Mouse (Mus musculus) hindbrain, postnatal 0 days (tissue): ENCODE results near the gene Pogk. TPM values are rescaled to one million over a fixed set of nuclear protein-coding genes. Genes with fewer than 3 reads are reported as not detected.

Experiments
- ATAC-seq: fragments of 200-750 bp; cut with Nextera tagmentation; 2 replicates; pipeline ENCODE4 v1.8.0; 2017; ENCODE audit warnings: mild to moderate bottlenecking, moderate TSS enrichment, moderate library complexity
- DNase-seq: peaks from one replicate; pipeline ENCODE4 v3.0.0-alpha.2; 2015; ENCODE audit warnings: low spot score
- H3K27ac ChIP-seq: fragments of 300-500 bp; sonication (generic); 2 replicates; pipeline ENCODE4 v1.5.1; 2014; ENCODE audit warnings: mild to moderate bottlenecking
- H3K27me3 ChIP-seq: fragments of 300-500 bp; sonication (generic); 2 replicates; pipeline ENCODE4 v1.6.1; 2014; ENCODE audit warnings: low read length, mixed read lengths; ENCODE audit not compliant: insufficient read depth
- H3K36me3 ChIP-seq: fragments of 300-500 bp; sonication (generic); 2 replicates; pipeline ENCODE4 v1.6.1; 2014; ENCODE audit warnings: low read length, mixed read lengths; ENCODE audit not compliant: insufficient read depth
- H3K4me1 ChIP-seq: fragments of 300-500 bp; sonication (generic); 2 replicates; pipeline ENCODE4 v1.6.1; 2014; ENCODE audit warnings: antibody characterized with exemption, low read length, mixed read lengths; ENCODE audit not compliant: insufficient read depth
- H3K4me2 ChIP-seq: fragments of 300-500 bp; sonication (generic); 2 replicates; pipeline ENCODE4 v1.6.1; 2014; ENCODE audit warnings: low read depth, mild to moderate bottlenecking, low read length, moderate library complexity, mixed read lengths
- H3K4me3 ChIP-seq: fragments of 300-500 bp; sonication (generic); 2 replicates; pipeline ENCODE4 v1.5.1; 2014; ENCODE audit warnings: low read length
- H3K9ac ChIP-seq: fragments of 300-500 bp; sonication (generic); replicated peaks from 2 replicates; pipeline ENCODE4 v1.6.1; 2014; ENCODE audit warnings: mild to moderate bottlenecking, low read length, moderate library complexity, mixed read lengths
- H3K9me3 ChIP-seq: fragments of 300-500 bp; sonication (generic); 2 replicates; pipeline ENCODE4 v1.6.1; 2016; ENCODE audit warnings: low read length, mixed read lengths
- CTCF ChIP-seq: IDR thresholded peaks from 2 replicates; pipeline ENCODE4 v1.5.1; 2016; ENCODE audit warnings: antibody characterized with exemption, control low read depth, low read depth
- WGBS: fragments of 180-500 bp; shearing (Covaris S2); extraction: QIAGEN DNeasy Blood & Tissue Kit; methylation state at CpG from one replicate; pipeline ENCODE4 v1.1.7; 2014; 5-methylcytosine and 5-hydroxymethylcytosine counted together
- polyA plus RNA-seq: library from polyadenylated mRNA; unstranded; fragments of >200 nt; fragmentation: Nextera tagmentation; extraction: Ambion mirVana; gene quantifications from 2 replicates; pipeline ENCODE4 v1.2.1, GENCODE M21; 2015
- total RNA-seq: library from RNA; depleted of rRNA; stranded (reverse); fragments of >200 nt; gene quantifications from 2 replicates; pipeline ENCODE4 v1.2.3, GENCODE M21; 2014

The Pogk gene
- total and polyA plus RNA-seq, 2 experiments from 2014 or later: 19.3 to 71.0 TPM

DNA sequence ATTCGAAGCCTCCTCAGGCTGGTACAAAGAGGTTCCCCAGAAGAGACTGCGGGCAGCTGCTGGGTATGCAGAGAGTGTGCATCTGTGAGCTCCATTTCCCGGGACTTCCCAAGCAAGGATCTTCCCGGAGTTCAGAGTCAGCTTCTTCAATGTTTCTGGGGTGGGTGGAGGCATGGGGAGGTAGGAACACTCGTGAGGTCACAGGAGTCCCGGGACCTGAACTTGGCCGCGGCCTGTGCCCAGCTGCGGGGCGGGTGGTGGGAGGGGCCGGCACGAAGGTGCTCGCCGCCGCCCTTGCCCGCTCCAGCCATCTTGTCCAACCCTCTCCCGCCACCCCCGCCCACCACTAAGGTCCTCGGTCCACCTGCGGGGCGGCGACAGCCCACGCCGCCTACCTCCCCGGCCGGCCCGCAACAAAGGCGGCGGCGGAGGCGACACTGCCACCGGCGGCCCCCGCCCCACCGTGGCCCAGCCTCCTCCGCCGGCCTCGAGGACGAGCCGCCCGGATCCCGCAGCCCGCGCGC, 424 bp downstream of the Pogk start:
- Histone ChIP-seq H3K9me3 (no peaks in the 10 kb centered on the region), H3K4me3 (peak overlapping the region; percentile 75), H3K4me2 (peak overlapping the region; percentile 75), H3K36me3 (peaks cover 9% of the 10 kb centered on the region), H3K27me3 (no peaks in the 10 kb centered on the region), H3K27ac (peak overlapping the region; percentile 77), H3K9ac (peak overlapping the region; percentile 88), H3K4me1 (no peaks in the 10 kb centered on the region)
- no peak for TF ChIP-seq CTCF
- WGBS: under 1% methylated on average over 33 of the region's 45 CpGs
- peak; percentile 37 for DNase-seq
- ATAC-seq: peak; percentile 77

DNA sequence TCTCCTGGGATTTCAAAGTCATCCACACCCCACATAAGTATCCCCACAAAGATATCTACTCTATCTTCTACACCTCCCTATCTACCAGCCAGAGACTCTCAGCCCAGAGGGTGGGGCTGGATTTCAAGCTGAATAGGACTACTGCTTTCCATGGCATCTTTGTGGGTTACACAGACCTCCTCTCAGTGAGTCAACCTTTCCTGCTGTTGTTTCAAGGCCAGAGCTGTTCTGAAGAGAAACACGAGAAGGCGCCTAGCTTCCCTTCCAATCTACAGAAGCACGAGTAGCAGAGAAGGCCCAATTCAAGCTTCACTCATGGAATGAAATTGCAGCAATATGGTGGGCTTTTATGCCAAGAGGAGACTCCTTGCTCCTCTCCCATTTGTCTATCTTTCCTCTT, 5.8 kb downstream of the Pogk start:
- ATAC-seq: no peak
- 92% methylated on average over 3 of the region's 3 CpGs for WGBS
- H3K9ac ChIP-seq: no peak overlapping the region

DNA sequence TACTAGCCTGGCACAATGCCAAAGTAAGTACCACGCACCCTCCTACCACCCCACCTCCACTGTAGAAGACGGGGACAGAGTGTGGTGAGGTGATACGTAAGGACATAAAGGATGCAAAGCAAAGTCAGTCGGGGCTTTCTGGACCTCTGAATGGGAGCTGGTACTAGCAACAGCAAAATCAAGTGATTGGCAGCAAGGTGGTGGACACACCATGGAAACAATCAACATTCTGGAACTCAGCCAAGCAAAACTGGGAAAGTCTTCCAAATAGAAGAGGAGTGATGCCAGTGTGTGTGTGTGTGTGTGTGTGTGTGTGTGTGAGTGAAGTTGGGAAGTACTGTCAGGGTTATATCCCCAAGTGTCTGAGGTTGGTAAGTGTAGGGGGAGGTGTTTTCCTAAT, 7.7 kb downstream of the Pogk start:
- H3K27me3 ChIP-seq: no peaks in the 10 kb centered on the region
- 0 out of 2 replicates have a peak, but pooled peaks cover 6% of the 10 kb centered on the region for H3K4me1 ChIP-seq
- 49% methylated on average over 4 of the region's 4 CpGs for WGBS
- H3K4me3 ChIP-seq: no peak overlapping the region
- no peaks in the 10 kb centered on the region for H3K9me3 ChIP-seq
- H3K4me2 ChIP-seq: no peak overlapping the region
- no peak for TF ChIP-seq CTCF
- H3K27ac ChIP-seq: 0 out of 2 replicates have a peak overlapping the region, but pooled peaks have one; percentile 20
- no peak overlapping the region for H3K9ac ChIP-seq
- H3K36me3 ChIP-seq: peaks cover 45% of the 10 kb centered on the region
- DNase-seq (peak; percentile 79), ATAC-seq (peak; percentile 64)

More for the DNA sequence above, 5.8 kb downstream of the Pogk start:
- Histone ChIP-seq H3K27ac (no peak overlapping the region), H3K9me3 (no peaks in the 10 kb centered on the region), H3K27me3 (no peaks in the 10 kb centered on the region), H3K36me3 (peaks cover 29% of the 10 kb centered on the region), H3K4me1 (0 out of 2 replicates have a peak, but pooled peaks cover 6% of the 10 kb centered on the region), H3K4me2 (no peak overlapping the region), H3K4me3 (no peak overlapping the region)
- TF ChIP-seq CTCF: no peak
- DNase-seq: no peak

DNA sequence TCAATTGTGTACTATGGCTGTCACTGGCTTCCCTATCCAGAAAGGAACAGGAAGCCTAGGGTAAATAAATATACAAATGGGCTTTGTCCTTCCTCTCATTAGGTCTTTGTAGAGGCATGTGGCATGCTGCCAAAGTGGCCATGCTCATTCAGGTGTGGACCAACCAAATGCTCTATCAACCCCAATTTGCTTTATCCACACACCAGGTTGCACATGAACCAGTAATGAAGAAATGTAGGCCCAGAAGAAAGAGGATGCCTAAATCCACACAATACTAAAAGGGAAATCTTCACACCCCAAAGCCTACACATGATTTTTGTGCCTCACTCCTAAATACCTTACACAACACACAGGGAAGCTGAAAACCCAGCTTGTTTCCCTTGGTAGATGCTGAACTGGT, 8.2 kb downstream of the Pogk start:
- peaks cover 48% of the 10 kb centered on the region for H3K36me3 ChIP-seq
- no peak for TF ChIP-seq CTCF

DNA sequence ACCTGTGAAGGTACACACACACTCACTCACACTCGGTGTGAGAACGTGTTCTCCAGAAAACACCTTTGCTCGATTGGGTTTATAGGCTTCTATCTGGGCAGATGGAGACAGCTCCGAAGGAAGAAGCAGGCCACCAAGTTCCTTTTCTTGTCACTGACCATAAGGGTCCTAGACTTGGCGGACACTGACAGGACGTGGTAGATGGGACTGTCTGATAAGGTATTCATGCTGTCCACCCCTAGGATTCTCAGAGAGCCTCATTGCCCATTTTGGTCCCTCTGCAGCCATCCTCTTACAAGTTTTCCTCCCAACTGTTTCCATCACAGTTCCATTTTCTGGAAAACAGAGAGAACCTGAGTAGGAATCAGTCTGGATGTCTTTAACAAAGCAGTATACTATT, 13.3 kb downstream of the Pogk start:
- H3K9ac ChIP-seq: no peak overlapping the region
- no peaks in the 10 kb centered on the region for H3K9me3 ChIP-seq
- DNase-seq (no peak), ATAC-seq (no peak)
- H3K36me3 ChIP-seq: peaks cover 51% of the 10 kb centered on the region
- no peak overlapping the region for H3K4me3 ChIP-seq
- 96% methylated on average over 6 of the region's 6 CpGs for WGBS
- H3K4me1 ChIP-seq: no peaks in the 10 kb centered on the region
- no peak overlapping the region for H3K4me2 ChIP-seq
- H3K27ac ChIP-seq: no peak overlapping the region
- H3K27me3 ChIP-seq: no peaks in the 10 kb centered on the region
- no peak for TF ChIP-seq CTCF

More for the DNA sequence above, 8.2 kb downstream of the Pogk start:
- ATAC-seq (no peak), DNase-seq (peak; percentile 57)
- no peak overlapping the region for H3K4me3 ChIP-seq
- 0 out of 2 replicates have a peak, but pooled peaks cover 6% of the 10 kb centered on the region for H3K4me1 ChIP-seq
- no peaks in the 10 kb centered on the region for H3K9me3 ChIP-seq
- 0 out of 2 replicates have a peak overlapping the region, but pooled peaks have one; percentile 20 for H3K27ac ChIP-seq
- no peak overlapping the region for H3K9ac ChIP-seq
- no peak overlapping the region for H3K4me2 ChIP-seq
- H3K27me3 ChIP-seq: no peaks in the 10 kb centered on the region

DNA sequence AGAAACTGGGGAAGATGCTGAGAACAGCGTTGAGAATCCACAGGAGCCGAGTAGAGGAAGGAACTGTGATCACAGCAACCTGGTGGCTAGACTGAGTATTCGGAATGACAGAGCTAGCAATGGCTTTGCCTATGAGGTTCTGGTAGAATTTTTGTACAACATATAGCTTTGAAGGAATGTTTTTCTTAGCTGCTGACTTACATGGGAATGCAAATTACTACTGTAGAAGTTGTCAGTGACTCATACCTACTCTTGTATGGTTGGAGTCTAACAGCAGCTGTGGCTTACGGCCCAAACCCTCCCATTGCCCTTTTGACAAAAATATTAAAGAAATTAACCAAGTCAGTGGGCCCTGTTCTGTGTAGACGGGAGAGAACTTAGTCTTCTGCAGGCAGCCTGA, 14.0 kb downstream of the Pogk start:
- Histone ChIP-seq H3K4me1 (no peaks in the 10 kb centered on the region), H3K4me3 (no peak overlapping the region), H3K36me3 (peaks cover 58% of the 10 kb centered on the region), H3K4me2 (no peak overlapping the region), H3K27me3 (no peaks in the 10 kb centered on the region), H3K27ac (no peak overlapping the region), H3K9me3 (no peaks in the 10 kb centered on the region), H3K9ac (no peak overlapping the region)
- DNase-seq: no peak
- no peak for TF ChIP-seq CTCF
- 92% methylated on average over 5 of the region's 5 CpGs for WGBS
- no peak for ATAC-seq

DNA sequence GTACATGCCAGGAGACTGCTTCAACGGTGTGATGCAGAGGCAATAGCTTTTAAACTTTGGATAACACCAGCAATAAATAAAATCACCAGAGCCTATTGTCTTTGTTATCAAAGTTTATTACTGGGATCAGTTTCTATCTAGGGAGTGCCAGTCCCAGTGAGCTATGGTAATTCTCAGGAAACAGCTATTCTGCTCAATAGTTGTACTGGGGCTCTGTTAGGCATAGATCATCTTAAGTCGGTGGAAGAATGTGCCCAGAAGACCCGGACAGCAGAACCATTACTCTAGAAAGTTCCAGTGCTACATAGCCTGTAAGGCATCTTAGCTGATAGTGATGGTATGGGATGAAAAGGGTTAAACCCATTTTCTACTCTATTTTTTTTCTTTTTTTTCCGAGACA, 14.9 kb downstream of the Pogk start:
- no peaks in the 10 kb centered on the region for H3K4me1 ChIP-seq
- H3K4me3 ChIP-seq: no peak overlapping the region
- no peak for TF ChIP-seq CTCF
- WGBS: 72% methylated on average over 4 of the region's 4 CpGs
- H3K27ac ChIP-seq: no peak overlapping the region
- H3K27me3 ChIP-seq: no peaks in the 10 kb centered on the region
- H3K36me3 ChIP-seq: peaks cover 61% of the 10 kb centered on the region
- no peak overlapping the region for H3K9ac ChIP-seq
- no peak overlapping the region for H3K4me2 ChIP-seq
- H3K9me3 ChIP-seq: no peaks in the 10 kb centered on the region
- DNase-seq (no peak), ATAC-seq (no peak)
